Mouse (Mus musculus): ENCODE measurements at regions not wholly inside any gene's neighbourhood (a gene's known extent, or its start where the extent isn't known, plus 50 kb on each side); places are given as distances from the start of the nearest gene placed in this dataset.
"Not testable (repeated sequence)": the region's sequence is repeated elsewhere in the genome, so short reads cannot be mapped to it uniquely, and the experiment has no call there.

- DNase-seq (ENCODE audit: extremely low spot score, low spot score); H3K36me3 ChIP-seq (replicated peaks); H3K27me3 ChIP-seq (ENCODE audit: poor library complexity, severe bottlenecking); H3K9me3 ChIP-seq; H3K4me3 ChIP-seq: not testable (repeated sequence)
- 60% methylated on average over 7 of the region's 7 CpGs for WGBS
- H3K27ac ChIP-seq, result 0 out of 2 replicates have a peak overlapping the region, but pooled peaks have one; percentile 30
- peaks cover 26% of the 10 kb centered on the region for H3K4me1 ChIP-seq
Measured at GRCm38 (mm10) chr10:91425625-91426385, 244.7 kb upstream of the Tmpo start.

GRCm38 (mm10) chr10:91424786-91425185 is 243.7 kb upstream of the Tmpo start:
- DNase-seq (ENCODE audit: extremely low spot score, low spot score), result no peak
- Histone ChIP-seq H3K9me3 (no peaks in the 10 kb centered on the region), H3K4me3 (no peak overlapping the region), H3K27me3 (ENCODE audit: poor library complexity, severe bottlenecking) (no peaks in the 10 kb centered on the region), H3K27ac (no peak overlapping the region), H3K4me1 (peaks cover 18% of the 10 kb centered on the region), H3K36me3 (replicated peaks) (no peaks in the 10 kb centered on the region)
- 67% methylated on average over 5 of the region's 5 CpGs for WGBS

- no peaks in the 10 kb centered on the region for H3K9me3 ChIP-seq
- H3K36me3 ChIP-seq (replicated peaks), result no peaks in the 10 kb centered on the region
- H3K4me1 ChIP-seq, result no peaks in the 10 kb centered on the region
- WGBS, result 91% methylated on average over 3 of the region's 3 CpGs
- H3K27ac ChIP-seq, result no peak overlapping the region
- no peak overlapping the region for H3K4me3 ChIP-seq
- no peak for DNase-seq (ENCODE audit: extremely low spot score, low spot score)
- H3K27me3 ChIP-seq (ENCODE audit: poor library complexity, severe bottlenecking), result no peaks in the 10 kb centered on the region
Measured at GRCm38 (mm10) chr10:91387255-91387654, 206.1 kb upstream of the Tmpo start.

- DNase-seq (ENCODE audit: extremely low spot score, low spot score), result peak; percentile 20
- 55% methylated on average over 2 of the region's 2 CpGs for WGBS
Measured at GRCm38 (mm10) chr10:91384372-91384771, 203.3 kb upstream of the Tmpo start.

GRCm38 (mm10) chr10:91376683-91377082 is 195.6 kb upstream of the Tmpo start:
- no peaks in the 10 kb centered on the region for H3K27me3 ChIP-seq (ENCODE audit: poor library complexity, severe bottlenecking)
- no peaks in the 10 kb centered on the region for H3K36me3 ChIP-seq (replicated peaks)
- peaks cover 9% of the 10 kb centered on the region; the same call in 1 of the 2 replicates for H3K4me1 ChIP-seq
- H3K9me3 ChIP-seq, result no peaks in the 10 kb centered on the region
- no peak overlapping the region for H3K4me3 ChIP-seq
- DNase-seq (ENCODE audit: extremely low spot score, low spot score), result no peak
- H3K27ac ChIP-seq, result no peak overlapping the region
- WGBS, result 87% methylated on average over 3 of the region's 3 CpGs

More at GRCm38 (mm10) chr10:91384372-91384771, 203.3 kb upstream of the Tmpo start:
- Histone ChIP-seq H3K27me3 (ENCODE audit: poor library complexity, severe bottlenecking) (no peaks in the 10 kb centered on the region), H3K9me3 (no peaks in the 10 kb centered on the region), H3K27ac (no peak overlapping the region), H3K4me1 (no peaks in the 10 kb centered on the region), H3K4me3 (no peak overlapping the region), H3K36me3 (replicated peaks) (no peaks in the 10 kb centered on the region)

GRCm38 (mm10) chr10:91367488-91367887 is 186.4 kb upstream of the Tmpo start:
- no peak overlapping the region for H3K4me3 ChIP-seq
- H3K9me3 ChIP-seq, result no peaks in the 10 kb centered on the region
- no peak for DNase-seq (ENCODE audit: extremely low spot score, low spot score)
- no peaks in the 10 kb centered on the region for H3K36me3 ChIP-seq (replicated peaks)
- no peaks in the 10 kb centered on the region for H3K27me3 ChIP-seq (ENCODE audit: poor library complexity, severe bottlenecking)
- no peaks in the 10 kb centered on the region for H3K4me1 ChIP-seq
- no peak overlapping the region for H3K27ac ChIP-seq
- WGBS, result 75% methylated on average over 1 of the region's 1 CpGs

- Histone ChIP-seq H3K27me3 (ENCODE audit: poor library complexity, severe bottlenecking) (no peaks in the 10 kb centered on the region), H3K27ac (no peak overlapping the region), H3K4me3 (no peak overlapping the region), H3K9me3 (no peaks in the 10 kb centered on the region), H3K36me3 (replicated peaks) (no peaks in the 10 kb centered on the region), H3K4me1 (no peaks in the 10 kb centered on the region)
- 79% methylated on average over 3 of the region's 3 CpGs for WGBS
- no peak for DNase-seq (ENCODE audit: extremely low spot score, low spot score)
Measured at GRCm38 (mm10) chr10:91362587-91362986, 181.5 kb upstream of the Tmpo start.

GRCm38 (mm10) chr10:91361621-91362020 is 180.5 kb upstream of the Tmpo start:
- Histone ChIP-seq H3K4me3 (no peak overlapping the region), H3K27me3 (ENCODE audit: poor library complexity, severe bottlenecking) (no peaks in the 10 kb centered on the region), H3K36me3 (replicated peaks) (no peaks in the 10 kb centered on the region), H3K9me3 (no peaks in the 10 kb centered on the region), H3K27ac (no peak overlapping the region), H3K4me1 (no peaks in the 10 kb centered on the region)
- DNase-seq (ENCODE audit: extremely low spot score, low spot score), result no peak
- WGBS, result 93% methylated on average over 2 of the region's 2 CpGs

- Histone ChIP-seq H3K27ac (no peak overlapping the region), H3K4me3 (no peak overlapping the region), H3K27me3 (ENCODE audit: poor library complexity, severe bottlenecking) (no peaks in the 10 kb centered on the region), H3K9me3 (no peaks in the 10 kb centered on the region), H3K4me1 (no peaks in the 10 kb centered on the region), H3K36me3 (replicated peaks) (no peaks in the 10 kb centered on the region)
- no peak for DNase-seq (ENCODE audit: extremely low spot score, low spot score)
- 80% methylated on average over 5 of the region's 5 CpGs for WGBS
Measured at GRCm38 (mm10) chr10:91345465-91345864, 164.3 kb upstream of the Tmpo start.

GRCm38 (mm10) chr10:91342083-91342482 is 161.0 kb upstream of the Tmpo start:
- no peak overlapping the region for H3K4me3 ChIP-seq
- 84% methylated on average over 8 of the region's 8 CpGs for WGBS
- H3K27me3 ChIP-seq (ENCODE audit: poor library complexity, severe bottlenecking), result no peaks in the 10 kb centered on the region
- no peaks in the 10 kb centered on the region for H3K9me3 ChIP-seq
- no peaks in the 10 kb centered on the region for H3K36me3 ChIP-seq (replicated peaks)
- no peak overlapping the region for H3K27ac ChIP-seq
- no peaks in the 10 kb centered on the region for H3K4me1 ChIP-seq
- DNase-seq (ENCODE audit: extremely low spot score, low spot score), result no peak

- no peak for DNase-seq (ENCODE audit: extremely low spot score, low spot score)
- Histone ChIP-seq H3K4me1 (no peaks in the 10 kb centered on the region), H3K4me3 (no peak overlapping the region), H3K27ac (no peak overlapping the region), H3K9me3 (no peaks in the 10 kb centered on the region), H3K27me3 (ENCODE audit: poor library complexity, severe bottlenecking) (no peaks in the 10 kb centered on the region), H3K36me3 (replicated peaks) (no peaks in the 10 kb centered on the region)
- 90% methylated on average over 3 of the region's 3 CpGs for WGBS
Measured at GRCm38 (mm10) chr10:91339361-91339760, 158.2 kb upstream of the Tmpo start.

- H3K36me3 ChIP-seq (replicated peaks), result no peaks in the 10 kb centered on the region
- 19% methylated on average over 12 of the region's 12 CpGs for WGBS
- DNase-seq (ENCODE audit: extremely low spot score, low spot score), result no peak
- no peak overlapping the region for H3K4me3 ChIP-seq
- H3K9me3 ChIP-seq, result no peaks in the 10 kb centered on the region
- H3K27me3 ChIP-seq (ENCODE audit: poor library complexity, severe bottlenecking), result no peaks in the 10 kb centered on the region
- H3K27ac ChIP-seq, result no peak overlapping the region
- H3K4me1 ChIP-seq, result peaks cover 15% of the 10 kb centered on the region
Measured at GRCm38 (mm10) chr10:91326661-91327312, 145.7 kb upstream of the Tmpo start.

GRCm38 (mm10) chr10:91326144-91326655 is 145.1 kb upstream of the Tmpo start:
- Histone ChIP-seq H3K27me3 (ENCODE audit: poor library complexity, severe bottlenecking) (no peaks in the 10 kb centered on the region), H3K9me3 (no peaks in the 10 kb centered on the region), H3K36me3 (replicated peaks) (no peaks in the 10 kb centered on the region), H3K4me1 (peaks cover 15% of the 10 kb centered on the region), H3K4me3 (no peak overlapping the region), H3K27ac (no peak overlapping the region)
- DNase-seq (ENCODE audit: extremely low spot score, low spot score), result no peak
- 78% methylated on average over 8 of the region's 8 CpGs for WGBS

Data from forebrain, embryonic 10.5 days (tissue).